Comparison of ENCODE assay signal across 10 mouse cellular contexts in the genomic region with DNA sequence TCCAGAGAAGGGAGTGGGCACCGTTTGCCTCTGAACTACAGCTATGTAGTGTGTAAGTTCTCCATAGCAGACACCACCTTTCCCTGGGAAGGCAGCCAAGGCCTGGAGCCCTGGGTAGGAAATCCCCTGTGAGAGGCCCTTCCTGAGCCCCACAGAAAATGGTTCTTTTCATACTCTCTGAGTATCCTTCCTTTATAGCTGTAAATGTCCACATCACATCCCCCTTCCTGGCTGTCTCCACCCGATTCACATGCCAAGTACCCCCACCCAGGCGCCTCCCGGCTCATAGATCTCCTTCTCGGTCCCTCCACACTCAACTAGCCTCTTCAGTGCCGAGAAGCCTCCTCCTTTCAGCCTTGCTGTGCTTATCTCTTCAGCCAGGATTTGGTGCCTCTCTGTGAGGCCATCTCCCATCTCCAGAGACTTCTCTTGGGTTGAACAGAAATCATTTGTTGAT. TPM values are rescaled to one million over a fixed set of nuclear protein-coding genes. Genes with fewer than 3 reads are reported as not detected.
DNase-seq lines count a peak whose midpoint lies in the region; ATAC-seq and TF ChIP-seq lines count a peak whose summit lies in the region.
"Had no signal": no experiment of that assay in that cellular context is flagged by ENCODE, and none has a peak within 500 bp of the region (broad histone marks: within the 10 kb centered on the region; RNA-seq: fewer than 3 reads in every experiment).

No protein-coding gene starts in this region.

- H3K27ac ChIP-seq in intestine, embryonic 14.5 days (ENCODE audit: low read depth): peak overlapping the region; percentile 33; the same call in 1 of the 2 replicates
- no peak overlapping the region for H3K27ac ChIP-seq in intestine, postnatal 0 days (ENCODE audit: low read depth, low read length)
- 0 out of 2 replicates have a peak overlapping the region, but pooled peaks have one; percentile 33 for H3K27ac ChIP-seq in kidney, postnatal 0 days
- H3K27ac ChIP-seq: liver, embryonic 15.5 days; neural tube, embryonic 12.5 days had no signal

- peaks cover 8% of the 10 kb centered on the region; the same call in 1 of the 2 replicates for H3K4me1 ChIP-seq in intestine, embryonic 14.5 days (replicated peaks; ENCODE audit: control insufficient read depth, insufficient read depth, low read length)
- no peaks in the 10 kb centered on the region; the same call in 1 of the 2 replicates for H3K4me1 ChIP-seq in intestine, postnatal 0 days (replicated peaks; ENCODE audit: control insufficient read depth, insufficient read depth, low read length)
- H3K4me1 ChIP-seq in kidney, postnatal 0 days (replicated peaks; ENCODE audit: insufficient read depth, low read length): no peaks in the 10 kb centered on the region
- H3K4me1 ChIP-seq: neural tube, embryonic 12.5 days had no signal

- DNase-seq in intestine, embryonic 14.5 days (ENCODE audit: low spot score): no peak
- DNase-seq in right cerebral cortex, postnatal 4 days: peak; percentile 11
- DNase-seq in right cerebral cortex, postnatal 25 days: no peak
- no peak for DNase-seq in kidney, postnatal 0 days (ENCODE audit: low spot score)
- DNase-seq in urinary bladder, adult 2 months (ENCODE audit: low spot score): no peak
- no peak for DNase-seq in spleen, postnatal 4 days (ENCODE audit: low spot score in 2 of 2)

- ATAC-seq in intestine, embryonic 14.5 days (replicated peaks; ENCODE audit: low FRiP score, low TSS enrichment, low read depth): 0 out of 2 replicates have a peak, but pooled peaks have one; percentile 27
- no peak for ATAC-seq in intestine, postnatal 0 days
- no peak for ATAC-seq in kidney, postnatal 0 days (replicated peaks; ENCODE audit: low FRiP score, low read depth)
- ATAC-seq: Patski had no signal

- no peaks in the 10 kb centered on the region for H3K9me3 ChIP-seq in intestine, embryonic 14.5 days (ENCODE audit: control insufficient read depth, low read length)
- no peaks in the 10 kb centered on the region for H3K9me3 ChIP-seq in intestine, postnatal 0 days (ENCODE audit: control insufficient read depth)
- H3K9me3 ChIP-seq in kidney, postnatal 0 days (replicated peaks; ENCODE audit: low read length): no peaks in the 10 kb centered on the region
- H3K9me3 ChIP-seq: liver, embryonic 15.5 days; neural tube, embryonic 12.5 days had no signal

- 61% methylated on average over 6 of the region's 6 CpGs for WGBS in intestine, embryonic 14.5 days
- WGBS in intestine, postnatal 0 days: 62% methylated on average over 6 of the region's 6 CpGs
- 63% methylated on average over 6 of the region's 6 CpGs for WGBS in kidney, postnatal 0 days

- no peaks in the 10 kb centered on the region for H3K36me3 ChIP-seq in intestine, embryonic 14.5 days (ENCODE audit: control insufficient read depth, insufficient read depth, low read length)
- no peaks in the 10 kb centered on the region for H3K36me3 ChIP-seq in intestine, postnatal 0 days (ENCODE audit: control insufficient read depth, insufficient read depth)
- H3K36me3 ChIP-seq in kidney, postnatal 0 days (ENCODE audit: insufficient read depth, low read length): no peaks in the 10 kb centered on the region
- H3K36me3 ChIP-seq: liver, embryonic 15.5 days; neural tube, embryonic 12.5 days had no signal

- no peak for TF ChIP-seq CTCF in intestine, postnatal 0 days (IDR thresholded peaks at IDR 0.05; ENCODE audit: low read depth)
- TF ChIP-seq CTCF in kidney, postnatal 0 days (IDR thresholded peaks at IDR 0.05; ENCODE audit: low read depth): no peak

- H3K4me3 ChIP-seq in intestine, embryonic 14.5 days (ENCODE audit: low read depth, low read length): no peak overlapping the region
- no peak overlapping the region for H3K4me3 ChIP-seq in intestine, postnatal 0 days (ENCODE audit: low read depth, low read length)
- H3K4me3 ChIP-seq in kidney, postnatal 0 days (replicated peaks; ENCODE audit: low read depth, low read length): no peak overlapping the region
- H3K4me3 ChIP-seq: liver, embryonic 15.5 days; neural tube, embryonic 12.5 days had no signal

- H3K27me3 ChIP-seq in intestine, embryonic 14.5 days (replicated peaks; ENCODE audit: control insufficient read depth, insufficient read depth, low read length): no peaks in the 10 kb centered on the region
- H3K27me3 ChIP-seq in intestine, postnatal 0 days (replicated peaks; ENCODE audit: control insufficient read depth, insufficient read depth, low read length): no peaks in the 10 kb centered on the region
- no peaks in the 10 kb centered on the region for H3K27me3 ChIP-seq in kidney, postnatal 0 days (ENCODE audit: insufficient read depth, low read length)
- H3K27me3 ChIP-seq: liver, embryonic 15.5 days; neural tube, embryonic 12.5 days; Patski had no signal

- no peak overlapping the region for H3K4me2 ChIP-seq in intestine, embryonic 14.5 days (ENCODE audit: low read length)
- no peak overlapping the region for H3K4me2 ChIP-seq in intestine, postnatal 0 days (replicated peaks; ENCODE audit: low read depth)
- no peak overlapping the region for H3K4me2 ChIP-seq in kidney, postnatal 0 days (ENCODE audit: low read length)
- H3K4me2 ChIP-seq: liver, embryonic 15.5 days; neural tube, embryonic 12.5 days had no signal

- no peak overlapping the region for H3K9ac ChIP-seq in intestine, embryonic 14.5 days (ENCODE audit: low read length)
- no peak overlapping the region for H3K9ac ChIP-seq in intestine, postnatal 0 days (ENCODE audit: low read depth, low read length)
- no peak overlapping the region for H3K9ac ChIP-seq in kidney, postnatal 0 days (ENCODE audit: low read depth, low read length)
- H3K9ac ChIP-seq: liver, embryonic 15.5 days; neural tube, embryonic 12.5 days had no signal

RNA-seq across cellular contexts. Expression of a gene that starts 10.7 kb away (rescaled TPM):
- 10.4 and 11.6 TPM in 2 replicates for polyA plus RNA-seq in intestine, embryonic 14.5 days (2014; fragmentation: Nextera tagmentation; extraction: Ambion mirVana)
- 4.2 and 4.3 TPM in 2 replicates for polyA plus RNA-seq in intestine, postnatal 0 days (2015; fragmentation: Nextera tagmentation; extraction: Ambion mirVana)
- 7.2 and 8.5 TPM in 2 replicates for polyA plus RNA-seq in kidney, postnatal 0 days (2015; fragmentation: Nextera tagmentation; extraction: Ambion mirVana)
- polyA plus RNA-seq in urinary bladder, adult 2 months (2012; rRNA removed): 9.6 and 9.9 TPM in 2 replicates
